Mouse (Mus musculus): Measurements from ENCODE around the gene Btn2a2.
"Not testable (repeated sequence)": the region's sequence is repeated elsewhere in the genome, so short reads cannot be mapped to it uniquely, and the experiment has no call there.

Btn2a2 gene

GRCm38 (mm10) chr13:23488400-23489322 is at the start of gene Btn2a2:
TSS of gene Btn2a2 (minus strand) at chr13:23488857.
- DNase-seq (ENCODE audit: low spot score in 2 of 2): peak; percentile 22 to 28

GRCm38 (mm10) chr13:23538249-23538648 is 49.6 kb upstream of the Btn2a2 start:
- no peak for DNase-seq (ENCODE audit: low spot score in 2 of 2)

GRCm38 (mm10) chr13:23537006-23537710 is 48.5 kb upstream of the Btn2a2 start:
- no peak for DNase-seq (ENCODE audit: low spot score in 2 of 2)

DNA sequence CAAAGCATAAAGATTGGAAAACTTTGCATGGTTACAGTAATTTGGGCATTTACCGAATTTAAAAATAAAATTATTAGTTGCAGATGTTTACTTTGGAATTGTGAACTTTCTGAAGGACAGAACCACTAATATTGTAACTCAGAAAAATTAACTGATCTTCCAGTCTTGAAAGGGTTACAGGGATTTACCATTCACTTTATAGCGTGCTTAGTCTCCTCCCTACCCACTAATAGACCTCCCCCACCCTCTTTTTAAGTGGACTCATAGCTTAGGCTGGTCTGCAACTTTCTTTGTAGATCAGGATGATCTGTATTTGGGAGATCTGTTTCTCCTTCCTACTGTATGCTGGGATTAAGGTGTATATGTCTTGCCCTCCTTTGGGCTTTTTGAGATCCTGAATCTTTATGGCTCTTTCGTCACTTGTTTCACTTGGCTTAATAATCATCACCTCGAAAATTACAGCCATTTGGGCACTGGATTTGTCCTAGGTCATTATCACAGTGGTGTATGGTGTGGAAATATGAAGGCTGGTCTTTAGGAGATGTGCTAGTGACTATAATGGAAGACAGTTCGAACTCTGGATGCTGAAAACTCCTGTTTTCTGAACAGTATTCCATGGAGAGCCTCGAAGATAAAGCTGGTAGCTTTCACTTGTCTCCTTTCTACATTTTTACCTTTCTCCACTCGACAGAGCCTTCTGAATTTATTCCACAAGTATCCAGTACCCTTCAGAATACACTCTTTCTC is 47.6 kb upstream of the Btn2a2 start:
- DNase-seq (ENCODE audit: low spot score in 2 of 2): no peak

DNA sequence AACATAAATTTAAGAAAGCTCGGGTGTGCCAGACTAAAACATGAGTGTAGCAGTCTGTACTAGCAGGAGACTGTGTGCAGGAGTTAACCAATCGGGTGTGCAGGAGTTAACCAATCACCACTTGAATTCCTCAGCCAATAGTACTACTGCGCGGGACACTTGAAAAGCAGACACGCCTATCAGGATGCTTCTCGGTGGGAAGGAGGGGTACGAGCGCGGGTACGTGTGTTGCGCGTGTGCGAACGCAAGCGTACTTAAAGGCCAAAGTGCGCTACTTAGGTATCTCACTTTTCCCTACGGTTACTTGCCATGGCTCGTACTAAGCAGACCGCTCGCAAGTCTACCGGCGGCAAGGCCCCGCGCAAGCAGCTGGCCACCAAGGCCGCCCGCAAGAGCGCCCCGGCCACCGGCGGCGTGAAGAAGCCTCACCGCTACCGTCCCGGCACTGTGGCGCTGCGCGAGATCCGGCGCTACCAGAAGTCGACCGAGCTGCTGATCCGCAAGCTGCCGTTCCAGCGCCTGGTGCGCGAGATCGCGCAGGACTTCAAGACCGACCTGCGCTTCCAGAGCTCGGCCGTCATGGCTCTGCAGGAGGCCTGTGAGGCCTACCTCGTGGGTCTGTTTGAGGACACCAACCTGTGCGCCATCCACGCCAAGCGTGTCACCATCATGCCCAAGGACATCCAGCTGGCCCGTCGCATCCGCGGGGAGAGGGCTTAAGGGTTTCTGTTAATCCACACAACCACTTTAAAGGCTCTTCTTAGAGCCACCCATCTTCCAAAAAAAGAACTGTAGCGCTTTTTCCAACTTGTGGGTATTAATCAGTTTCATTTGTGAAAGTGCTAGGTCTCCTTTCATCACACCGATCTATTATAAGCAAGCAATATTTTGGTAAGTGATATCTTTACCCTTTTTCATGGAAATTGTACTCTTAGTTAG is 46.7 kb upstream of the Btn2a2 start, which contains the start of gene Hist1h3g:
Gene Hist1h3g, plus strand, starts transcription at position 286 of the 939 bp plus-strand sequence.
- DNase-seq (ENCODE audit: low spot score in 2 of 2): peak; percentile 78 to 82

DNA sequence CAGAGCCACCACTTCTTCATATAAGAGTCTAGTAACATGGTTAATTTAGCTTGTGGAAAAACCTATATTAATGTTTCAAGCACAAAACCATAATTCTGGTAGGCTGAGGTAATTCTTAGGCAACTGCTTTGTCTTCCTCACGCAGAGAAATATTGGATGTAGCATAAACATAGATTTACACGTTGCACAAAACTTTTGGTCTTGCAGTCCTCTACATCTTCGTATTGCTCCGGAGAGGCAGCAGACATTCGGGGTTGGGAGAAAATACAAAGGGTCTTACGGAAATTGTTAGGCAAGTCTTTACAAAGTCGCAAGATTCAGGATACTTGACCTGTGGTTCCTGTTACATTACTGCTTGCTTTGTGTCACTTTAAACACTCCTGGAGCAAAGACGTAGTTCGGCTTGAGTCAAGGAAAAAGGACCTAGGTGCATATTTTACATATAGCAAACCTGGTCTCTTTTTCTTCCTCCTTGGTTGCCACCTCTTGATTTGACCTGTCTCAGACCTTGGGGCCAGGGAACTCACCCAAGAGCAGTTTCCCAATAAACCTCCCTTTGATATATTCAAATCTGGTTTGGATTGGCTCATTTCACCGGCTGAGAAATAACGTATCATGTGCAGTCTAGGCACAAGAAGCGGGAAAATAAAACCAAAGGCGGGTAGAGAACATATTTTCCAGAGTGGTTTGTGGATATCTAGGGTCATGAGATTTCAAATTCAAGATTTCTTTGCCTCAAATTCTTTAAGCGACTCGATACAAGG is 45.9 kb upstream of the Btn2a2 start:
- DNase-seq (ENCODE audit: low spot score in 2 of 2): no peak

- not testable (repeated sequence) for DNase-seq (ENCODE audit: low spot score in 2 of 2)
Measured at GRCm38 (mm10) chr13:23533560-23534367, 45.1 kb upstream of the Btn2a2 start, which contains the start of gene Hist1h2af. TSS of gene Hist1h2af (plus strand) at chr13:23533906.

DNA sequence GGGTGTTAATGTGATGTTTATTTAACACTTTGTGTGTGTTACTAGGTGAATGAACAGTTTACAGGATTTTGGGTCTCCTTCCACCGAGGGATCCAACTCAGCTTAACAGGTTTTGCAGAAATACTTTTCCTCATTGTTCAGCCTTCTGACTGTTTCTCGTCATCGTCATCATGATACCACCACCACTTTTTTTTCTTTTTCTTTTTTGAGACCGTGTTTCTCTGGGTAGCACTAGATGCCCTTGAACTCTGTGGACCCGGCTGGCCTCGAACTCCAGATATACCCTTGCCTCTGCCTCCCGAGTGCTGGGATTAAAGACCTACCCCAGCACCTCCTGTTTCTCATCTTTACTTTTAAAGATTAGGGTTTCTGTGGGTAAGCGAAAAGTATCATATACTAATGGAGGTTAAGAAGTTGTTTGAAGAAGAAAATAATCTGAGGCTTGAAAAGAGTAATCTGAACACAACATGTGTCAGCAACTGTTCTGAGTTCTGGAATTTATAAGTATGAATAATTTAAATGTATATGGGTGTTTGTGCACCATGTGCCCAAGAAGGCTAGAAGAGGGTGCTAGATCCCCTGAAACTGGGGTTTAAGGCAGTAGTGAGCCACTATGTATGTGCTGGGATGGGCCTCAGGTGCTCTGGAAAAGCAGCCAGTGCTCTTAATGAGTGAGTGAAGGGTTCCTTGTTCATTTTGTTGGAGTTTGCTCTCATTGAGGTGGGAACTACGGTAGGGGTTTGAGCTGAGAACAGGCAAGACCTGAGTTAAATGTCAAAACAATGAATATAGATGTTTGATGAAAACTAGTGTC is 43.8 kb upstream of the Btn2a2 start:
- no peak for DNase-seq (ENCODE audit: low spot score in 2 of 2)

- DNase-seq (ENCODE audit: low spot score in 2 of 2): peak; percentile 93 to 96
Measured at GRCm38 (mm10) chr13:23530901-23531875, 42.5 kb upstream of the Btn2a2 start, which contains the start of gene Hist1h4h. TSS of gene Hist1h4h (plus strand) at chr13:23531050.

- DNase-seq (ENCODE audit: low spot score in 2 of 2): peak; percentile 73 to 78
Measured at GRCm38 (mm10) chr13:23530181-23530900, 41.7 kb upstream of the Btn2a2 start.

DNA sequence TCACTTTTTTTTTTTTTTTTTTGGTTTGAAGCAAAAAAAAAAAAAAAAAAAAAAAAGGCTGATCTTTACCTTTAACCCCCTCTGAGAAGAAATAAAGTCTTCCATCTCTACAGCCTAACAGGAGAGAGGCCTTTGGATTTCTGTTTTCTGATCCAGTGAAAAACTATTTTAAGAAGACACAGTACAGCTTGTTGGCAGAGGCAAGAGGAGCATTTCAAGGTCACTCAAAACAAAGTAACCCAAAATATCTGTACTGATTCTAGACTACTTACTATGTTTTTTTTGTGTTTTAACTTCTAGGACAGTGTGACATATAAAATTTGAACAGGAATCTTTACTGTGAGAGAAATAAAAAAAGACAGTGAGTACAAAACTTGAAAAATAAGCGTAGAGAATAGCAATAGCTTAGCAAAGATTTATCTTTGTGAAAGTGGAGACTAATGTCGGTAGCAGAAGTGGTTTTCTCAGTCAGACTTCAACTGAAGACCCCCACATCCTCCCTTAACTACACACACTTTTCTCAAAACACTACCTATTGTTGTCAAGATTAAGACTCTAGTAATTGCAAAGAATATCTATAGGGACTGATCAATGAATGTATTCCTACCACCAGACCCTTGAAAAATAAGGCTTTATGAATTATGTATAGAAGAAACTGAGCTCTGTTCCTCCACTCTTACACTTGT is 41.0 kb upstream of the Btn2a2 start:
- DNase-seq (ENCODE audit: low spot score in 2 of 2): no peak

DNA sequence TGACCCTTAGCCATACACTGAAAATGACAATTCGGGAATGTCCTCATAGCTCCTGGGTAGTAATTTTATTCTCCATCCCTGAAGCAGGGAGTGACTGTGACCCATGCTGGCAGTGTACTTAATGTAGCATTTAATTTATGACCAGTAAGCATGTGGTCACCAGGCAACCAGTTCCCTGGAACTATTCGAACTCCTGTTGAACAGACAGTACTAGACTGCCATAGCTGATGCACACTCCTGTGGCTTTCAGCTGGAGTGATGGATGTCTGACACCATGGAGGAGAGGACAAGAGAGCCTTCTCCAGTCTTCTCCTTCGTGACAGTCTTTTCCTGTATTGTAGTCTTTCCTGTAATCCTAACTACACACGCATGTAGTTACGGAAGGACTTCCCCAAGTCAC is 40.3 kb upstream of the Btn2a2 start:
- no peak for DNase-seq (ENCODE audit: low spot score in 2 of 2)

DNA sequence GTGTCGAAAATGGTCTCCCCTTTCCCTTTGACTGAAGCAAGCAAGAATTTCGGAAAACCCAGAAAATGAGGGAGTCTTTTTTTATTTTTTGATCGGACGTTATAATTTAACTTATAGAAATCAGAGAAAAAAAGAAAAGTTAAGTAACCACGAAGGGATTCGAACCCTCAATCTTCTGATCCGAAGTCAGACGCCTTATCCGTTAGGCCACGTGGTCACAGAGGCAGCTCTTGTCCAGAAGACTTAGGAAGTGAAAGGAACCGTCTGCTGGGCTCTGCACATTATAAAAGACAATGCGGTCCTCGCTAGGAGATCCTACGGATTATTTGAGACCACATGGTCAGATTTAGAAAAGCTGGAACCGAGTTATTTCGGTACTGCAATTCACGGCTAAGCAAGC is 37.7 kb upstream of the Btn2a2 start:
- DNase-seq (ENCODE audit: low spot score in 2 of 2): peak; percentile 97

DNA sequence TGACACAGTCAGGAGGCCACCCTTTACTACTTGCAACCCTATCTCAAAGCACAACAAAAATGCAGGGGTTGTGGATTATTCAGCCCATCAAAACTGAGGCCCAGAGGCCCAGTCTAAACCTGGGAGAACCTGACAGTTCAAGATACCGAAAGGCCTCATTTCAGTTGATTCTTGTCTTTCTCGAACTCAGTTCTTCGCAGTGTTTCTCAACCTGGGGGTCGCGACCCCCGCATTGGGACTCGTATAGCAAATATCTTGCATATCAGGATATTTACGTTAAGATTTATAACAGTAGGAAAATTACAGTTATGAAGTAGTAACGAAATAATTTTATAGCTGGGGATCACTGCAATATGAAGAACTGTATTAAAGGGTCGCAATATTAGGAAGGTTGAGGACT is 37.2 kb upstream of the Btn2a2 start:
- no peak for DNase-seq (ENCODE audit: low spot score in 2 of 2)

- peak; percentile 34 to 62 for DNase-seq (ENCODE audit: low spot score in 2 of 2)
Measured at GRCm38 (mm10) chr13:23524654-23525053, 36.0 kb upstream of the Btn2a2 start.

DNA sequence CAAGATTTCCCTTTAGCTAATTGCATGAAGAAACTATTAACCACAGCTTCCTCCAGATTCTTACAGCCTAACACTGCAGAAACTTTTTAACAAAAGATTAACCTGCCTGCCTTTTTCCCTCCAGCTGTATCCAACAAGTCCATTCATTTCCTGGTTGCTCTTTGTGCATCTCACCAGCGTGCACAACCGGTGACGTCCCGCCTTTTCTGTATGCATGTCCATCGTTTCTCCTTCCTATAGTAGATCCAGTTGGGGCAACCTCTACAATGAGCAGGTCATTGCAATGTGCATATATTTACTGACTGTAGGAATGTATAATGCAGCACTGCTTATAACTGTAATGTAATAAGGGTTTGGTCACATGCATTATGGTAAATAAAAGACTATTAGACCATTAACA is 35.3 kb upstream of the Btn2a2 start:
- no peak for DNase-seq (ENCODE audit: low spot score in 2 of 2)
